Mouse (Mus musculus): ENCODE measurements at regions not wholly inside any gene's neighbourhood (a gene's known extent, or its start where the extent isn't known, plus 50 kb on each side); places are given as distances from the start of the nearest gene placed in this dataset.

GRCm38 (mm10) chr6:52368734-52369412 is 55.6 kb downstream of the Evx1 start:
- Histone ChIP-seq H3K4me3 (ENCODE audit: low read depth, low read length) (no peak overlapping the region), H3K4me2 (ENCODE audit: low read depth, low read length) (no peak overlapping the region), H3K36me3 (ENCODE audit: control insufficient read depth, insufficient read depth) (no peaks in the 10 kb centered on the region), H3K27me3 (ENCODE audit: control insufficient read depth, insufficient read depth, low read depth, low read length) (no peaks in the 10 kb centered on the region), H3K27ac (ENCODE audit: low read length) (no peak overlapping the region), H3K9ac (ENCODE audit: low read depth, low read length) (no peak overlapping the region), H3K4me1 (ENCODE audit: control insufficient read depth, low read depth, low read length) (no peaks in the 10 kb centered on the region), H3K9me3 (replicated peaks; ENCODE audit: control insufficient read depth, low read length) (no peaks in the 10 kb centered on the region)
- 23% methylated on average over 12 of the region's 12 CpGs for WGBS (ENCODE audit: insufficient replicate concordance)
- no peak for ATAC-seq (ENCODE audit: low read depth)

- Histone ChIP-seq H3K9me3 (replicated peaks; ENCODE audit: control insufficient read depth, low read length) (no peaks in the 10 kb centered on the region), H3K9ac (ENCODE audit: low read depth, low read length) (no peak overlapping the region), H3K27ac (ENCODE audit: low read length) (no peak overlapping the region), H3K4me2 (ENCODE audit: low read depth, low read length) (no peak overlapping the region), H3K27me3 (ENCODE audit: control insufficient read depth, insufficient read depth, low read depth, low read length) (no peaks in the 10 kb centered on the region), H3K36me3 (ENCODE audit: control insufficient read depth, insufficient read depth) (no peaks in the 10 kb centered on the region), H3K4me3 (ENCODE audit: low read depth, low read length) (no peak overlapping the region), H3K4me1 (ENCODE audit: control insufficient read depth, low read depth, low read length) (no peaks in the 10 kb centered on the region)
- 76% methylated on average over 8 of the region's 8 CpGs for WGBS (ENCODE audit: insufficient replicate concordance)
- no peak for ATAC-seq (ENCODE audit: low read depth)
These were observed 57.6 kb downstream of the Evx1 start for GRCm38 (mm10) chr6:52370806-52371360.

- Histone ChIP-seq H3K9ac (ENCODE audit: low read depth, low read length) (no peak overlapping the region), H3K9me3 (replicated peaks; ENCODE audit: control insufficient read depth, low read length) (no peaks in the 10 kb centered on the region), H3K4me1 (ENCODE audit: control insufficient read depth, low read depth, low read length) (no peaks in the 10 kb centered on the region), H3K4me2 (ENCODE audit: low read depth, low read length) (no peak overlapping the region), H3K4me3 (ENCODE audit: low read depth, low read length) (no peak overlapping the region), H3K27me3 (ENCODE audit: control insufficient read depth, insufficient read depth, low read depth, low read length) (no peaks in the 10 kb centered on the region), H3K27ac (ENCODE audit: low read length) (no peak overlapping the region), H3K36me3 (ENCODE audit: control insufficient read depth, insufficient read depth) (no peaks in the 10 kb centered on the region)
- 60% methylated on average over 3 of the region's 3 CpGs for WGBS (ENCODE audit: insufficient replicate concordance)
- no peak for ATAC-seq (ENCODE audit: low read depth)
These were observed 65.8 kb downstream of the Evx1 start for GRCm38 (mm10) chr6:52379146-52379545.

GRCm38 (mm10) chr6:52379588-52379987 is 66.3 kb downstream of the Evx1 start:
- WGBS (ENCODE audit: insufficient replicate concordance) = 50% methylated on average over 5 of the region's 5 CpGs
- no peak overlapping the region for H3K4me2 ChIP-seq (ENCODE audit: low read depth, low read length)
- H3K36me3 ChIP-seq (ENCODE audit: control insufficient read depth, insufficient read depth) = no peaks in the 10 kb centered on the region
- no peak overlapping the region for H3K27ac ChIP-seq (ENCODE audit: low read length)
- H3K9me3 ChIP-seq (replicated peaks; ENCODE audit: control insufficient read depth, low read length) = no peaks in the 10 kb centered on the region
- no peak overlapping the region for H3K9ac ChIP-seq (ENCODE audit: low read depth, low read length)
- ATAC-seq (ENCODE audit: low read depth) = no peak
- H3K4me1 ChIP-seq (ENCODE audit: control insufficient read depth, low read depth, low read length) = no peaks in the 10 kb centered on the region
- H3K4me3 ChIP-seq (ENCODE audit: low read depth, low read length) = no peak overlapping the region
- no peaks in the 10 kb centered on the region for H3K27me3 ChIP-seq (ENCODE audit: control insufficient read depth, insufficient read depth, low read depth, low read length)

- 67% methylated on average over 2 of the region's 2 CpGs for WGBS (ENCODE audit: insufficient replicate concordance)
- Histone ChIP-seq H3K4me3 (ENCODE audit: low read depth, low read length) (no peak overlapping the region), H3K27ac (ENCODE audit: low read length) (no peak overlapping the region), H3K9ac (ENCODE audit: low read depth, low read length) (no peak overlapping the region), H3K4me1 (ENCODE audit: control insufficient read depth, low read depth, low read length) (no peaks in the 10 kb centered on the region), H3K4me2 (ENCODE audit: low read depth, low read length) (no peak overlapping the region), H3K9me3 (replicated peaks; ENCODE audit: control insufficient read depth, low read length) (no peaks in the 10 kb centered on the region), H3K36me3 (ENCODE audit: control insufficient read depth, insufficient read depth) (no peaks in the 10 kb centered on the region), H3K27me3 (ENCODE audit: control insufficient read depth, insufficient read depth, low read depth, low read length) (no peaks in the 10 kb centered on the region)
- ATAC-seq (ENCODE audit: low read depth) = no peak
These were observed 71.7 kb downstream of the Evx1 start for GRCm38 (mm10) chr6:52385044-52385443.

GRCm38 (mm10) chr6:52401404-52401803 is 88.1 kb downstream of the Evx1 start:
- H3K27ac ChIP-seq (ENCODE audit: low read length) = no peak overlapping the region
- H3K36me3 ChIP-seq (ENCODE audit: control insufficient read depth, insufficient read depth) = no peaks in the 10 kb centered on the region
- WGBS (ENCODE audit: insufficient replicate concordance) = 13% methylated on average over 5 of the region's 5 CpGs
- no peaks in the 10 kb centered on the region for H3K9me3 ChIP-seq (replicated peaks; ENCODE audit: control insufficient read depth, low read length)
- no peak overlapping the region for H3K9ac ChIP-seq (ENCODE audit: low read depth, low read length)
- no peaks in the 10 kb centered on the region for H3K27me3 ChIP-seq (ENCODE audit: control insufficient read depth, insufficient read depth, low read depth, low read length)
- no peak overlapping the region for H3K4me3 ChIP-seq (ENCODE audit: low read depth, low read length)
- ATAC-seq (ENCODE audit: low read depth) = no peak
- H3K4me2 ChIP-seq (ENCODE audit: low read depth, low read length) = no peak overlapping the region
- H3K4me1 ChIP-seq (ENCODE audit: control insufficient read depth, low read depth, low read length) = no peaks in the 10 kb centered on the region

GRCm38 (mm10) chr6:52409991-52410390 is 96.7 kb downstream of the Evx1 start:
- 60% methylated on average over 4 of the region's 4 CpGs for WGBS (ENCODE audit: insufficient replicate concordance)
- Histone ChIP-seq H3K27me3 (ENCODE audit: control insufficient read depth, insufficient read depth, low read depth, low read length) (no peaks in the 10 kb centered on the region), H3K4me2 (ENCODE audit: low read depth, low read length) (no peak overlapping the region), H3K4me3 (ENCODE audit: low read depth, low read length) (no peak overlapping the region), H3K27ac (ENCODE audit: low read length) (no peak overlapping the region), H3K9me3 (replicated peaks; ENCODE audit: control insufficient read depth, low read length) (no peaks in the 10 kb centered on the region), H3K9ac (ENCODE audit: low read depth, low read length) (no peak overlapping the region), H3K4me1 (ENCODE audit: control insufficient read depth, low read depth, low read length) (no peaks in the 10 kb centered on the region), H3K36me3 (ENCODE audit: control insufficient read depth, insufficient read depth) (no peaks in the 10 kb centered on the region)
- no peak for ATAC-seq (ENCODE audit: low read depth)

- H3K4me3 ChIP-seq (ENCODE audit: low read depth, low read length) = no peak overlapping the region
- ATAC-seq (ENCODE audit: low read depth) = no peak
- no peak overlapping the region for H3K27ac ChIP-seq (ENCODE audit: low read length)
- no peaks in the 10 kb centered on the region for H3K36me3 ChIP-seq (ENCODE audit: control insufficient read depth, insufficient read depth)
- no peaks in the 10 kb centered on the region for H3K4me1 ChIP-seq (ENCODE audit: control insufficient read depth, low read depth, low read length)
- H3K4me2 ChIP-seq (ENCODE audit: low read depth, low read length) = no peak overlapping the region
- WGBS (ENCODE audit: insufficient replicate concordance) = 63% methylated on average over 5 of the region's 5 CpGs
- no peak overlapping the region for H3K9ac ChIP-seq (ENCODE audit: low read depth, low read length)
- H3K27me3 ChIP-seq (ENCODE audit: control insufficient read depth, insufficient read depth, low read depth, low read length) = no peaks in the 10 kb centered on the region
- H3K9me3 ChIP-seq (replicated peaks; ENCODE audit: control insufficient read depth, low read length) = no peaks in the 10 kb centered on the region
These were observed 97.4 kb downstream of the Evx1 start for GRCm38 (mm10) chr6:52410711-52411110.

GRCm38 (mm10) chr6:52411302-52411701 is 98.0 kb downstream of the Evx1 start:
- no peak for ATAC-seq (ENCODE audit: low read depth)
- H3K27ac ChIP-seq (ENCODE audit: low read length) = no peak overlapping the region
- no peak overlapping the region for H3K9ac ChIP-seq (ENCODE audit: low read depth, low read length)
- H3K27me3 ChIP-seq (ENCODE audit: control insufficient read depth, insufficient read depth, low read depth, low read length) = no peaks in the 10 kb centered on the region
- H3K4me1 ChIP-seq (ENCODE audit: control insufficient read depth, low read depth, low read length) = no peaks in the 10 kb centered on the region
- no peaks in the 10 kb centered on the region for H3K9me3 ChIP-seq (replicated peaks; ENCODE audit: control insufficient read depth, low read length)
- H3K36me3 ChIP-seq (ENCODE audit: control insufficient read depth, insufficient read depth) = no peaks in the 10 kb centered on the region
- no peak overlapping the region for H3K4me2 ChIP-seq (ENCODE audit: low read depth, low read length)
- H3K4me3 ChIP-seq (ENCODE audit: low read depth, low read length) = no peak overlapping the region
- WGBS (ENCODE audit: insufficient replicate concordance) = 62% methylated on average over 2 of the region's 2 CpGs

Data from liver, embryonic 16.5 days (tissue).